Mouse (Mus musculus) erythroblast, embryonic 14.5 days (primary cell): ENCODE data around the gene Rerg.

Experiments
- GATA1 ChIP-seq: IDR thresholded peaks from 2 replicates; pipeline ENCODE4 v1.6.1; 2012; ENCODE audit warnings: low read length, inconsistent platforms, mixed read lengths
- TAL1 ChIP-seq: IDR thresholded peaks from 3 replicates; pipeline ENCODE4 v1.6.1; 2012; ENCODE audit warnings: low read length, inconsistent platforms, mixed read lengths

- no peak for TF ChIP-seq GATA1
- no peak for TF ChIP-seq TAL1
Measured at GRCm38 (mm10) chr6:137126224-137126623, 44.1 kb downstream of the Rerg start.
